8 mouse cellular contexts compared by ENCODE assay signal in genomic region chr1:138831309-138831708, GRCm38 (mm10). TPM values are rescaled to one million over a fixed set of nuclear protein-coding genes. Genes with fewer than 3 reads are reported as not detected.
DNase-seq lines count a peak whose midpoint lies in the region; ATAC-seq and TF ChIP-seq lines count a peak whose summit lies in the region.

No protein-coding gene starts in this region.

- no peak for ATAC-seq in embryonic facial prominence, embryonic 11.5 days (replicated peaks; ENCODE audit: insufficient number of reproducible peaks, low FRiP score, low TSS enrichment, low read depth)
- ATAC-seq in midbrain, embryonic 13.5 days, result peak; percentile 81

- TF ChIP-seq CTCF in kidney, adult 2 months (conservative IDR thresholded peaks at IDR 0.05; ENCODE audit: insufficient read depth, insufficient read length, low read depth, low read length), result no peak

- no peaks in the 10 kb centered on the region for H3K9me3 ChIP-seq in embryonic facial prominence, embryonic 11.5 days (replicated peaks; ENCODE audit: control insufficient read depth, low read length)
- H3K9me3 ChIP-seq in midbrain, embryonic 13.5 days, result no peaks in the 10 kb centered on the region

- peak; percentile 18 to 26 for DNase-seq in kidney, postnatal 4 days
- no peak for DNase-seq in kidney, adult 2 months
- DNase-seq in embryonic facial prominence, embryonic 11.5 days (ENCODE audit: low spot score), result peak; percentile 61
- DNase-seq in induced T-regulatory cell, adult 2 months (ENCODE audit: low read depth), result peak; percentile 67
- no peak for DNase-seq in urinary bladder, postnatal 14 days (ENCODE audit: low spot score)
- DNase-seq in urinary bladder, postnatal 10 days (ENCODE audit: low spot score), result no peak
- no peak for DNase-seq in ovary, postnatal 36 days (ENCODE audit: low spot score)

- no peak overlapping the region for H3K4me3 ChIP-seq in kidney, adult 2 months (ENCODE audit: insufficient read depth, low read depth, low read length)
- peak overlapping the region; percentile 21 for H3K4me3 ChIP-seq in embryonic facial prominence, embryonic 11.5 days (ENCODE audit: low read depth, low read length)
- H3K4me3 ChIP-seq in midbrain, embryonic 13.5 days (replicated peaks), result peak overlapping the region; percentile 35

- H3K4me2 ChIP-seq in embryonic facial prominence, embryonic 11.5 days (ENCODE audit: low read depth, low read length), result peak overlapping the region; percentile 53
- H3K4me2 ChIP-seq in midbrain, embryonic 13.5 days (replicated peaks), result peak overlapping the region; percentile 58

- 5% methylated on average over 16 of the region's 16 CpGs for WGBS in kidney, adult 2 months
- WGBS in embryonic facial prominence, embryonic 11.5 days, result under 1% methylated on average over 16 of the region's 16 CpGs
- under 1% methylated on average over 16 of the region's 16 CpGs for WGBS in midbrain, embryonic 13.5 days

- H3K36me3 ChIP-seq in kidney, adult 2 months (ENCODE audit: control insufficient read depth, insufficient read depth, low read length), result no peaks in the 10 kb centered on the region
- no peaks in the 10 kb centered on the region for H3K36me3 ChIP-seq in embryonic facial prominence, embryonic 11.5 days (replicated peaks; ENCODE audit: control insufficient read depth, insufficient read depth, low read depth, low read length)
- no peaks in the 10 kb centered on the region for H3K36me3 ChIP-seq in midbrain, embryonic 13.5 days

- H3K27ac ChIP-seq in kidney, adult 2 months (ENCODE audit: insufficient read depth, low read depth, low read length), result no peak overlapping the region
- no peak overlapping the region for H3K27ac ChIP-seq in embryonic facial prominence, embryonic 11.5 days (replicated peaks; ENCODE audit: low read depth, low read length)
- H3K27ac ChIP-seq in midbrain, embryonic 13.5 days, result peak overlapping the region; percentile 44; the same call in 1 of the 2 replicates

- H3K27me3 ChIP-seq in kidney, adult 2 months (replicated peaks; ENCODE audit: control insufficient read depth, insufficient read depth, low read length), result peaks cover 3% of the 10 kb centered on the region; the same call in 1 of the 2 replicates
- H3K27me3 ChIP-seq in embryonic facial prominence, embryonic 11.5 days (ENCODE audit: control insufficient read depth, insufficient read depth, low read length), result peaks cover under 1% of the 10 kb centered on the region
- H3K27me3 ChIP-seq in midbrain, embryonic 13.5 days, result peaks cover 41% of the 10 kb centered on the region

- no peaks in the 10 kb centered on the region for H3K4me1 ChIP-seq in kidney, adult 2 months (ENCODE audit: control insufficient read depth, insufficient read depth, low read length)
- H3K4me1 ChIP-seq in embryonic facial prominence, embryonic 11.5 days (ENCODE audit: control insufficient read depth, insufficient read depth, low read length), result no peaks in the 10 kb centered on the region
- peaks cover 13% of the 10 kb centered on the region; the same call in 1 of the 2 replicates for H3K4me1 ChIP-seq in midbrain, embryonic 13.5 days (replicated peaks)

- H3K9ac ChIP-seq in embryonic facial prominence, embryonic 11.5 days (replicated peaks; ENCODE audit: low read length), result no peak overlapping the region
- H3K9ac ChIP-seq in midbrain, embryonic 13.5 days (replicated peaks), result 0 out of 2 replicates have a peak overlapping the region, but pooled peaks have one; percentile 49

- no peak for TF ChIP-seq POLR2A in kidney, adult 2 months (IDR thresholded peaks at IDR 0.05; ENCODE audit: low read depth, low read length)

RNA-seq across cellular contexts. Expression of gene Lhx9, which starts 17.1 kb away (rescaled TPM):
- polyA plus RNA-seq in kidney, adult 2 months (2012; rRNA removed), result not detected in 2 replicates
- 2.0 and 2.1 TPM in 2 replicates for polyA plus RNA-seq in embryonic facial prominence, embryonic 11.5 days (2014; fragmentation: Nextera tagmentation; extraction: Ambion mirVana)
- polyA plus RNA-seq in midbrain, embryonic 13.5 days (2015; fragmentation: Nextera tagmentation; extraction: Ambion mirVana), result 132 and 143 TPM in 2 replicates

RNA-seq across cellular contexts. Expression of gene 2310009B15Rik, which starts 25.3 kb away (rescaled TPM):
- 19.8 and 23.1 TPM in 2 replicates for polyA plus RNA-seq in kidney, adult 2 months (2012; rRNA removed)
- polyA plus RNA-seq in embryonic facial prominence, embryonic 11.5 days (2014; fragmentation: Nextera tagmentation; extraction: Ambion mirVana), result 39.5 and 44.6 TPM in 2 replicates
- polyA plus RNA-seq in midbrain, embryonic 13.5 days (2015; fragmentation: Nextera tagmentation; extraction: Ambion mirVana), result 50.8 and 53.7 TPM in 2 replicates

Comparison
In these comparisons a context has a peak if more than half of its experiments do, and no peak if none do; other contexts are left out.
1. DNase-seq: peak in kidney, postnatal 4 days (2 of 2), embryonic facial prominence, embryonic 11.5 days (single experiment) and induced T-regulatory cell, adult 2 months (single experiment); none in kidney, adult 2 months (single experiment), urinary bladder, postnatal 14 days (single experiment), urinary bladder, postnatal 10 days (single experiment) and ovary, postnatal 36 days (single experiment).
2. RNA of gene Lhx9, which starts 17.1 kb away (polyA plus RNA-seq): 132 to 143 TPM in midbrain, embryonic 13.5 days; 2.0 to 2.1 TPM in embryonic facial prominence, embryonic 11.5 days and not detected in kidney, adult 2 months; every median in the first group is over 10 times any median in the second.